Mouse (Mus musculus): Measurements from ENCODE around the gene Gin1. TPM values are rescaled to one million over a fixed set of nuclear protein-coding genes. Genes with fewer than 3 reads are reported as not detected.

Gin1 gene
- polyA plus RNA-seq (2012; rRNA removed) (3.8 and 5.4 TPM in 2 replicates), polyA plus RNA-seq (2014; fragmentation: Nextera tagmentation; extraction: Ambion mirVana) (11.9 and 13.0 TPM in 2 replicates)

GRCm38 (mm10) chr1:97769904-97770753 lies at the start of gene Gin1, which contains the start of gene Ppip5k2:
Gene Gin1 (plus strand): TSS chr1:97770172.
Gene Ppip5k2 (minus strand): TSS chr1:97770411.
- Histone ChIP-seq H3K36me3 (replicated peaks; ENCODE audit: control insufficient read depth, insufficient read depth, low read depth) (no peaks in the 10 kb centered on the region), H3K4me1 (replicated peaks; ENCODE audit: control insufficient read depth in 2 of 2, insufficient read depth in 2 of 2, low read length in 1 of 2) (peaks cover 22 to 26% of the 10 kb centered on the region in 2 experiments), H3K4me3 (ENCODE audit: insufficient read depth in 1 of 2, low read depth in 2 of 2, low read length in 2 of 2) (peak within 1 kb of the TSS; percentile 96 to 97), H3K27ac (peak within 1 kb of the TSS; percentile 90), H3K9me3 (ENCODE audit: control insufficient read depth, low read length) (no peaks in the 10 kb centered on the region), H3K4me2 (ENCODE audit: low read depth) (peak within 1 kb of the TSS; percentile 78), H3K9ac (replicated peaks) (peak within 1 kb of the TSS; percentile 94), H3K27me3 (ENCODE audit: control insufficient read depth, insufficient read depth, low read length) (no peaks in the 10 kb centered on the region)
- TF ChIP-seq CTCF (IDR thresholded peaks at IDR 0.05; ENCODE audit: low read depth) (peak; percentile 68), EP300 (IDR thresholded peaks at IDR 0.05; ENCODE audit: low read depth) (peak; percentile 62)
- DNase-seq (ENCODE audit: low read depth in 3 of 3, low spot score in 3 of 3) (peak; percentile 94 to 95 (median 94)), ATAC-seq (ENCODE audit: insufficient read depth) (peak; percentile 98)
- WGBS (ENCODE audit: insufficient replicate concordance): under 1% methylated on average over 66 of the region's 66 CpGs

DNA sequence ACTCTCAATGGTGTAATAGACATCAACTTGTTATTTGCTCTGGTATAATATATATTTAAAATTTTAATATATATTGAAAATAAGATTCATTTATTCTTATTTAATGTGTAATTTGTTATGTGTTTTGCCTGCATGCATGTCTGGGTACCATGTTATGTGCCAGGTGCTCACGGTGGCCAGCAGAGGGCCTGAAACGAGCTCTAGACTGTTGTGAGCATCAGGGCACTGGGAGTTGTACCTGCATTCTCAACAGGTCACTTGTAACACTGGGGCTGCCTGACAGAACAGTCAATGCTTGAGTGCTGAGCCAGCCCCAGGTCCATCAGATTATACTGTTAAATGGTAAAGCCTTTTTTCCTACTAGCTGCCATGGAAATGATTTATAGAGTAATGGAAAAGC lies 43.2 kb upstream of the Gin1 start:
- Histone ChIP-seq H3K4me1 (replicated peaks; ENCODE audit: control insufficient read depth in 2 of 2, insufficient read depth in 2 of 2, low read length in 1 of 2) (no peaks in the 10 kb centered on the region), H3K27me3 (ENCODE audit: control insufficient read depth, insufficient read depth, low read length) (no peaks in the 10 kb centered on the region), H3K4me3 (ENCODE audit: insufficient read depth in 1 of 2, low read depth in 2 of 2, low read length in 2 of 2) (no peak overlapping the region), H3K9me3 (ENCODE audit: control insufficient read depth, low read length) (no peaks in the 10 kb centered on the region), H3K4me2 (ENCODE audit: low read depth) (no peak overlapping the region), H3K36me3 (replicated peaks; ENCODE audit: control insufficient read depth, insufficient read depth, low read depth) (peaks cover 4% of the 10 kb centered on the region), H3K27ac (no peak overlapping the region), H3K9ac (replicated peaks) (no peak overlapping the region)
- TF ChIP-seq CTCF (IDR thresholded peaks at IDR 0.05; ENCODE audit: low read depth) (peak; percentile 65), EP300 (IDR thresholded peaks at IDR 0.05; ENCODE audit: low read depth) (no peak)
- 56% methylated on average over 2 of the region's 2 CpGs for WGBS (ENCODE audit: insufficient replicate concordance)
- no peak for DNase-seq (ENCODE audit: low read depth in 3 of 3, low spot score in 3 of 3)
- ATAC-seq (ENCODE audit: insufficient read depth): no peak

DNA sequence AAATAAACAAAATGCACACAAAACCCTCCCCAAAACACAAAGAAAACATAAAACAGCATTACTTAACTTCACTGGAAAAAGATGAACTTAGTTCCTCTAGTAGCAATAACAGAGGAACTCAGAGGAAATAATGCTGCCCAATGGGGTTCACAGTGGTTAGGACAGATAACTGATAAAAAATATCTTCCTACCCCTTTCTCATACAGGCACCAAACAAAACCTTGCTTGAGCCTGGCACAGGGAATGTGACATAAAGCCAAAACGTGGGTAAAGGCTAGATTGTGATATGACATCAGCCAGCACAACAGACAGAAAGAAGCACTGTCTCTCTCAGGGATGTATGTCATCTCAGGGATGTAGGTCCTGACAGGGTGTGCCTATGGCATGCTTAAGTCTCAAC lies 40.6 kb upstream of the Gin1 start:
- Histone ChIP-seq H3K9me3 (ENCODE audit: control insufficient read depth, low read length) (no peaks in the 10 kb centered on the region), H3K9ac (replicated peaks) (no peak overlapping the region), H3K27ac (no peak overlapping the region), H3K4me1 (replicated peaks; ENCODE audit: control insufficient read depth in 2 of 2, insufficient read depth in 2 of 2, low read length in 1 of 2) (no peaks in the 10 kb centered on the region), H3K27me3 (ENCODE audit: control insufficient read depth, insufficient read depth, low read length) (no peaks in the 10 kb centered on the region), H3K36me3 (replicated peaks; ENCODE audit: control insufficient read depth, insufficient read depth, low read depth) (peaks cover 4% of the 10 kb centered on the region), H3K4me3 (ENCODE audit: insufficient read depth in 1 of 2, low read depth in 2 of 2, low read length in 2 of 2) (no peak overlapping the region), H3K4me2 (ENCODE audit: low read depth) (no peak overlapping the region)
- no peak for ATAC-seq (ENCODE audit: insufficient read depth)
- DNase-seq (ENCODE audit: low read depth in 3 of 3, low spot score in 3 of 3): no peak
- TF ChIP-seq EP300 (IDR thresholded peaks at IDR 0.05; ENCODE audit: low read depth) (no peak), CTCF (IDR thresholded peaks at IDR 0.05; ENCODE audit: low read depth) (no peak)
- WGBS (ENCODE audit: insufficient replicate concordance): 29% methylated on average over 1 of the region's 1 CpGs

DNA sequence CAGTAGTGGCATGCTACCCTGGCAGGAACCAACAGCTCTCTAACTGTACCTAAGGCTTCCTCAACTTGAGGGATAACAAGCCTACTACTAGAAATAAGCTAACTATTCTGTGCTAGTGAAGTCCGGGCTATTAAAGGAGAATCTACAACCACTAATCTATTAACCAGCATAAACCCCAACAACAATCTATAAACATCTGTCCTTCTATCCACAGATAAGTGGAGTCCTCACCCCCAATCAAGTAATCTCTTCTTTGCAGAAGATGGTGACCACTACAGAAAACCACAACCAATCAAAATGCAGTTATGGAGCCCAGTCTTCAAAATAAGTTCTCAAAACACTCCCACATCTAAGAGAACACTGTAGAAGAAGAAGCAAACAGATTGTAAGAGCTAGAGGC lies 26.9 kb upstream of the Gin1 start:
- H3K4me1 ChIP-seq (replicated peaks; ENCODE audit: control insufficient read depth in 2 of 2, insufficient read depth in 2 of 2, low read length in 1 of 2): peaks cover 7 to 10% of the 10 kb centered on the region in 2 experiments; a peak in 3 of 4 replicates
- WGBS (ENCODE audit: insufficient replicate concordance): 26% methylated on average over 1 of the region's 1 CpGs
- no peak overlapping the region for H3K9ac ChIP-seq (replicated peaks)
- no peak overlapping the region for H3K4me3 ChIP-seq (ENCODE audit: insufficient read depth in 1 of 2, low read depth in 2 of 2, low read length in 2 of 2)
- no peaks in the 10 kb centered on the region for H3K27me3 ChIP-seq (ENCODE audit: control insufficient read depth, insufficient read depth, low read length)
- no peak overlapping the region for H3K27ac ChIP-seq
- H3K36me3 ChIP-seq (replicated peaks; ENCODE audit: control insufficient read depth, insufficient read depth, low read depth): peaks cover 13% of the 10 kb centered on the region
- H3K4me2 ChIP-seq (ENCODE audit: low read depth): peak overlapping the region; percentile 18; the same call in 1 of the 2 replicates
- DNase-seq (ENCODE audit: low read depth in 3 of 3, low spot score in 3 of 3) (peak in 2 of 3 experiments; percentile 14 to 20), ATAC-seq (ENCODE audit: insufficient read depth) (peak; percentile 85)
- H3K9me3 ChIP-seq (ENCODE audit: control insufficient read depth, low read length): no peaks in the 10 kb centered on the region
- TF ChIP-seq CTCF (IDR thresholded peaks at IDR 0.05; ENCODE audit: low read depth) (no peak), EP300 (IDR thresholded peaks at IDR 0.05; ENCODE audit: low read depth) (peak; percentile 68)

GRCm38 (mm10) chr1:97745712-97746111 lies 24.3 kb upstream of the Gin1 start:
- H3K4me2 ChIP-seq (ENCODE audit: low read depth): no peak overlapping the region
- H3K4me1 ChIP-seq (replicated peaks; ENCODE audit: control insufficient read depth in 2 of 2, insufficient read depth in 2 of 2, low read length in 1 of 2): peaks cover 7 to 10% of the 10 kb centered on the region in 2 experiments; a peak in 3 of 4 replicates
- WGBS (ENCODE audit: insufficient replicate concordance): 63% methylated on average over 4 of the region's 4 CpGs
- no peak overlapping the region for H3K4me3 ChIP-seq (ENCODE audit: insufficient read depth in 1 of 2, low read depth in 2 of 2, low read length in 2 of 2)
- no peak for TF ChIP-seq EP300 (IDR thresholded peaks at IDR 0.05; ENCODE audit: low read depth)
- no peak for TF ChIP-seq CTCF (IDR thresholded peaks at IDR 0.05; ENCODE audit: low read depth)
- no peak overlapping the region for H3K9ac ChIP-seq (replicated peaks)
- peaks cover 7% of the 10 kb centered on the region for H3K36me3 ChIP-seq (replicated peaks; ENCODE audit: control insufficient read depth, insufficient read depth, low read depth)
- H3K9me3 ChIP-seq (ENCODE audit: control insufficient read depth, low read length): no peaks in the 10 kb centered on the region
- no peak overlapping the region for H3K27ac ChIP-seq
- ATAC-seq (ENCODE audit: insufficient read depth) (no peak), DNase-seq (ENCODE audit: low read depth in 3 of 3, low spot score in 3 of 3) (no peak)
- H3K27me3 ChIP-seq (ENCODE audit: control insufficient read depth, insufficient read depth, low read length): no peaks in the 10 kb centered on the region
